Mouse (Mus musculus): ENCODE measurements around the gene Gm12830. TPM values are rescaled to one million over a fixed set of nuclear protein-coding genes. Genes with fewer than 3 reads are reported as not detected.

The Gm12830 gene
- polyA plus RNA-seq, 1 experiment, result not detected

- TF ChIP-seq POLR2A (IDR thresholded peaks at IDR 0.05; ENCODE audit: borderline replicate concordance, extremely low read depth, low read depth, low read length) (no peak), CTCF (IDR thresholded peaks at IDR 0.05; ENCODE audit: insufficient read depth, low read length) (no peak)
- no peak overlapping the region for H3K4me3 ChIP-seq (replicated peaks; ENCODE audit: extremely low read depth, low read depth, low read length)
- H3K4me1 ChIP-seq (ENCODE audit: control insufficient read depth, insufficient read depth, low read length), result no peaks in the 10 kb centered on the region
- 59% methylated on average over 9 of the region's 9 CpGs for WGBS
- DNase-seq, result no peak
Observed at GRCm38 (mm10) chr4:114791650-114792049, 29.9 kb upstream of the Gm12830 start.

- H3K4me3 ChIP-seq (replicated peaks; ENCODE audit: extremely low read depth, low read depth, low read length), result no peak overlapping the region
- H3K4me1 ChIP-seq (ENCODE audit: control insufficient read depth, insufficient read depth, low read length), result 0 out of 2 replicates have a peak, but pooled peaks cover 2% of the 10 kb centered on the region
- whole genome bisulfite sequencing, result 91% methylated on average over 2 of the region's 2 CpGs
- DNase-seq, result no peak
- TF ChIP-seq CTCF (IDR thresholded peaks at IDR 0.05; ENCODE audit: insufficient read depth, low read length) (no peak), POLR2A (IDR thresholded peaks at IDR 0.05; ENCODE audit: borderline replicate concordance, extremely low read depth, low read depth, low read length) (no peak)
Observed at GRCm38 (mm10) chr4:114793836-114794235, 27.7 kb upstream of the Gm12830 start.

DNA sequence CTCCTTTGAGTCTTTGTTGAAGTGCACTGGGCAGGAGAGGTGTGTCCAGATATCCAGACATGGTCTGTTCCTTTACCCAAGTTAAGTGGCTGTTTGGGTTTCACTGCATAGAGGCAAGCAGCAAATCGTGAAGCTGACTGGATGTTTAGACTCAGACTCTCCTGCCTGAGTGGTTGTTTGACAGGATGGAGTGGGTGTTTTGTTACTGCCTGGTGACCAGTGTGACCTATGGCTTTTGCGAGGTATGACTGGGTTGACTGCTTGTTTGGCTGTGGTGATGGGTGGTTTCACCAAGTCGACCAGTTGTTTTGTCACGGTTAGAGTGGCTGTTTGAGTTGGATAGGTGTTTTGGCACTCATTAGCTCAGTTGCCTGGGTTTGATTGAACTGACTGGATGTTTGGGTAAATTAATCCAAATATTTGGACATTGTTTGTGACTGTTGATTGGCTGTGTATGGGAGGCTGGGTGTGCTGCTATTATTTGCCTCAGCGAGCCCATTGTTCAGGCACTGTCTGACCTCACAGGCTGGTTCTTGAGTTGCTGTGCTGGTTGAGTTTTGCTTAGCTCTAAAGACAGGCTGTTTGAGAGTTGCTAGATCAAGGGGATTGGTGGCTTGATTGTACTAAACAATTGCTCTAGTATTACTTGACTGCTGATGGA is 24.1 kb upstream of the Gm12830 start:
- Histone ChIP-seq H3K4me1 (ENCODE audit: control insufficient read depth, insufficient read depth, low read length) (0 out of 2 replicates have a peak, but pooled peaks cover 2% of the 10 kb centered on the region), H3K4me3 (replicated peaks; ENCODE audit: extremely low read depth, low read depth, low read length) (no peak overlapping the region)
- DNase-seq, result no peak
- WGBS, result 27% methylated on average over 5 of the region's 5 CpGs
- TF ChIP-seq POLR2A (IDR thresholded peaks at IDR 0.05; ENCODE audit: borderline replicate concordance, extremely low read depth, low read depth, low read length) (no peak), CTCF (IDR thresholded peaks at IDR 0.05; ENCODE audit: insufficient read depth, low read length) (no peak)

- H3K4me1 ChIP-seq (ENCODE audit: control insufficient read depth, insufficient read depth, low read length), result 0 out of 2 replicates have a peak, but pooled peaks cover 2% of the 10 kb centered on the region
- no peak for DNase-seq
- TF ChIP-seq POLR2A (IDR thresholded peaks at IDR 0.05; ENCODE audit: borderline replicate concordance, extremely low read depth, low read depth, low read length) (no peak), CTCF (IDR thresholded peaks at IDR 0.05; ENCODE audit: insufficient read depth, low read length) (no peak)
- 61% methylated on average over 7 of the region's 7 CpGs for WGBS
- no peak overlapping the region for H3K4me3 ChIP-seq (replicated peaks; ENCODE audit: extremely low read depth, low read depth, low read length)
Observed at GRCm38 (mm10) chr4:114798041-114798624, 23.4 kb upstream of the Gm12830 start.

- Histone ChIP-seq H3K4me3 (replicated peaks; ENCODE audit: extremely low read depth, low read depth, low read length) (no peak overlapping the region), H3K4me1 (ENCODE audit: control insufficient read depth, insufficient read depth, low read length) (no peaks in the 10 kb centered on the region)
- DNase-seq, result no peak
- TF ChIP-seq CTCF (IDR thresholded peaks at IDR 0.05; ENCODE audit: insufficient read depth, low read length) (no peak), POLR2A (IDR thresholded peaks at IDR 0.05; ENCODE audit: borderline replicate concordance, extremely low read depth, low read depth, low read length) (no peak)
- 50% methylated on average over 5 of the region's 5 CpGs for WGBS
Observed at GRCm38 (mm10) chr4:114804096-114804495, 17.4 kb upstream of the Gm12830 start.

GRCm38 (mm10) chr4:114818963-114819702 is 2.4 kb upstream of the Gm12830 start:
- 41% methylated on average over 9 of the region's 9 CpGs for WGBS
- Histone ChIP-seq H3K4me1 (ENCODE audit: control insufficient read depth, insufficient read depth, low read length) (peaks cover 2% of the 10 kb centered on the region; the same call in 1 of the 2 replicates), H3K4me3 (replicated peaks; ENCODE audit: extremely low read depth, low read depth, low read length) (no peak overlapping the region)
- DNase-seq, result no peak
- no peak for TF ChIP-seq CTCF (IDR thresholded peaks at IDR 0.05; ENCODE audit: insufficient read depth, low read length)
- TF ChIP-seq POLR2A (IDR thresholded peaks at IDR 0.05; ENCODE audit: borderline replicate concordance, extremely low read depth, low read depth, low read length), result no peak

DNA sequence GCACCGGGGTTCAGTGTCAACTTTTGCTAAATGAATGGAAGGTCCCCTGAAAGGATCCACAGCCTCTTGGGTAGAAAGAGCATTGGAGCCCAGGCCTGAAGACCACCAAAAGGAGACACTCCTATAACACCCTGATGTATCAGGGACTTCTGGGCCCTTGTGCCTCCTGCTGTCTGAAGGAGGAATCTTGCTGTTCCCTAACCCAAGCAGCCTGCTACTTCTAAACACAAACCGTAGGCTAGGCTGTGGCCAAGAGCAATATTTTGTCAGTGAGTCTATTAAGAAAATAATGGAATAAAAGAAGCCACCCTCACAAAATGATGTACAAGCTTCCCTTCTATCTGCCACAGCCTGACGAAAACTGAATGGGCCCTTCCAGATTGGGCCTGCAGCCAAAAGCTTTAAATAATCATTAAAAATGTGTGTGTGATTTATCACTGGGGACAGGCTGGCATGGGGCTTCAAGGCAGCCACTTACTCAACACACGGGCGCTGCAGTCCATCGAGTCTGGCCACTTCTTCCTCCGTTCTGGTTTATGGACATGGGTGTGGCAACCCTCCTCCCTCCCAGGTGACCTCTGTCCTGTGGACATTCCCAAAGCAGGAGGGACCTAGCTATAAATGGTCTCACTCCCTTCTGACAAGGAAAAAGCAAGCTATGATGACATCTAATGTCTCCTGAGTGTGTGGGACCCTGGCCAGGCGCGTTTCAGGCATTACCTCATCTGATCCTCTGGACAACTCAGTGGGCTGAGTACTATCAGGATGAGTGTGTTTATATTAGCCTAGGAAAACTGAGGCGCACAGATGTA is 13.5 kb downstream of the Gm12830 start:
- no peak for DNase-seq
- 42% methylated on average over 10 of the region's 10 CpGs for WGBS
- no peak for TF ChIP-seq CTCF (IDR thresholded peaks at IDR 0.05; ENCODE audit: insufficient read depth, low read length)
- no peak for TF ChIP-seq POLR2A (IDR thresholded peaks at IDR 0.05; ENCODE audit: borderline replicate concordance, extremely low read depth, low read depth, low read length)
- Histone ChIP-seq H3K4me1 (ENCODE audit: control insufficient read depth, insufficient read depth, low read length) (no peaks in the 10 kb centered on the region), H3K4me3 (replicated peaks; ENCODE audit: extremely low read depth, low read depth, low read length) (no peak overlapping the region)

DNA sequence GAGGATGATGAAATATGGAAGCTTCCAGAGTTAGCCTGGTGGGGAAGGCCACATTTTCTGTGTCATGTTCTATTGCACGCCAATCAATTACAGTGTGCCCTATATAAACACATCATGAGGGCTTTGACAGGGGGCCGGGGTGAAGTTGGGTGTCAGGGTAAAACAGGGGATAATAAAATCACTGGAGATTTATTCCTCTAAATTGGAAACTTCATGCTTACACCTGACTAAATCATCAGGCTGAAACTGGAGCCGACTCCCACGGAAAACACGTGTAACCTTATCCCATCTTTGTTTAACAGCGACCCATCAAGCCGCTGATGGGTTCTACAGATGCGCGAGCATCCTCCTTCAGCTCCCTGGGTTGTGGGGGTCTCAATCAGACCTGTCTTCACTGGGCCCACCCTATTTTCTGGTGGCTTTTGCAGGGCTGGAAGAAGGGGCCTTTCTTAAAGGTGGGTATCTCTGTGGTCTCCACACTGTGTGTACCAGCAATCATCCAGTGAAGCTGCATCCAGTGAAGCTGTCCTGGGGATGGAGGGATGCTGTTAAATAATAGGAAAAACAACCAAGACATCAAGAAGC is 19.9 kb downstream of the Gm12830 start:
- H3K4me3 ChIP-seq (replicated peaks; ENCODE audit: extremely low read depth, low read depth, low read length), result no peak overlapping the region
- no peak for DNase-seq
- 54% methylated on average over 9 of the region's 9 CpGs for WGBS
- no peaks in the 10 kb centered on the region for H3K4me1 ChIP-seq (ENCODE audit: control insufficient read depth, insufficient read depth, low read length)
- TF ChIP-seq POLR2A (IDR thresholded peaks at IDR 0.05; ENCODE audit: borderline replicate concordance, extremely low read depth, low read depth, low read length), result no peak
- no peak for TF ChIP-seq CTCF (IDR thresholded peaks at IDR 0.05; ENCODE audit: insufficient read depth, low read length)

Data from lung, adult 2 months (tissue).